Mouse (Mus musculus) liver, embryonic 11.5 days (tissue): ENCODE measurements around the gene Slc6a9. TPM values are rescaled to one million over a fixed set of nuclear protein-coding genes. Genes with fewer than 3 reads are reported as not detected.

Experiments
- ATAC-seq: fragments of 200-750 bp; cut with Nextera tagmentation; replicated peaks from 2 replicates; pipeline ENCODE4 v1.8.0; 2017; ENCODE audit warnings: moderate number of reproducible peaks, mild to moderate bottlenecking, moderate TSS enrichment, moderate library complexity; ENCODE audit not compliant: low FRiP score
- DNase-seq: peaks from one replicate; pipeline ENCODE4 v3.0.0-alpha.2; 2017; ENCODE audit warnings: low spot score
- H3K27ac ChIP-seq: fragments of 300-500 bp; sonication (generic); 2 replicates; pipeline ENCODE4 v1.5.1; 2014; ENCODE audit warnings: mild to moderate bottlenecking, low read depth, low read length, control low read depth
- H3K27me3 ChIP-seq: fragments of 300-500 bp; sonication (generic); replicated peaks from 2 replicates; pipeline ENCODE4 v1.6.1; 2014; ENCODE audit warnings: low read length, mixed read lengths; ENCODE audit not compliant: control insufficient read depth, insufficient read depth
- H3K36me3 ChIP-seq: fragments of 300-500 bp; sonication (generic); 2 replicates; pipeline ENCODE4 v1.6.1; 2014; ENCODE audit warnings: mild to moderate bottlenecking, low read length, moderate library complexity, mixed read lengths; ENCODE audit not compliant: control insufficient read depth, insufficient read depth
- H3K4me1 ChIP-seq: fragments of 300-500 bp; sonication (generic); replicated peaks from 2 replicates; pipeline ENCODE4 v1.6.1; 2014; ENCODE audit warnings: low read length, mixed read lengths; ENCODE audit not compliant: control insufficient read depth, insufficient read depth
- H3K4me2 ChIP-seq: fragments of 300-500 bp; sonication (generic); 2 replicates; pipeline ENCODE4 v1.6.1; 2014; ENCODE audit warnings: mild to moderate bottlenecking, control low read depth, moderate library complexity
- H3K4me3 ChIP-seq: fragments of 300-500 bp; sonication (generic); 2 replicates; pipeline ENCODE4 v1.5.1; 2014; ENCODE audit warnings: low read depth, low read length, control low read depth
- H3K9ac ChIP-seq: fragments of 300-500 bp; sonication (generic); 2 replicates; pipeline ENCODE4 v1.6.1; 2014; ENCODE audit warnings: low read depth, low read length, control low read depth
- H3K9me3 ChIP-seq: fragments of 300-500 bp; sonication (generic); 2 replicates; pipeline ENCODE4 v1.6.1; 2016; ENCODE audit warnings: low read length, inconsistent platforms, mixed read lengths; ENCODE audit not compliant: control insufficient read depth
- WGBS: fragments of 180-500 bp; shearing (Covaris S2); extraction: QIAGEN DNeasy Blood & Tissue Kit; methylation state at CpG from one replicate; pipeline ENCODE4 v1.1.7; 2014; 5-methylcytosine and 5-hydroxymethylcytosine counted together
- polyA plus RNA-seq: library from polyadenylated mRNA; unstranded; fragments of >200 nt; fragmentation: Nextera tagmentation; extraction: Ambion mirVana; gene quantifications from 2 replicates; pipeline ENCODE4 v1.2.1, GENCODE M21; 2014

Slc6a9 gene
- polyA plus RNA-seq, 1 experiment from 2014 or later = 26.3 TPM

DNA sequence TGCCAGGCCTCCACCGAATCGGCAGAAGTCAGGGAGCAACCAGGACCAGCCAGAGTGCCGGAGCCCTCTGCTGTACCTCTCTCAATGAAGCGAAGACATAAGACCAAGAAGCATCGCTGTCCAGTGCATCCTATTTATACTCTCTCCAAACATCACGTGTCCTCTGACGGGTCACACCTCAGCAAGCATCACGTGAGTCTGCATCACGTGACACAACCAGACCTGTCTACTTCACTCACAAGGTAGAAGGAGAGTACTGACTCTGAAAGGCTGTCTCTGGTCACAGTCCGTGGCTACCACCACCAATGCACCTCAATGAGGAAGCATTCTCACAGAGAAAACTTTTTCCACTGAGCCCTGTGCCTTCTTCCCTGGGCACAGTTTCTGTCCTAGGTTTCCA is 16.3 kb upstream of the Slc6a9 start:
- H3K4me1 ChIP-seq = no peaks in the 10 kb centered on the region

DNA sequence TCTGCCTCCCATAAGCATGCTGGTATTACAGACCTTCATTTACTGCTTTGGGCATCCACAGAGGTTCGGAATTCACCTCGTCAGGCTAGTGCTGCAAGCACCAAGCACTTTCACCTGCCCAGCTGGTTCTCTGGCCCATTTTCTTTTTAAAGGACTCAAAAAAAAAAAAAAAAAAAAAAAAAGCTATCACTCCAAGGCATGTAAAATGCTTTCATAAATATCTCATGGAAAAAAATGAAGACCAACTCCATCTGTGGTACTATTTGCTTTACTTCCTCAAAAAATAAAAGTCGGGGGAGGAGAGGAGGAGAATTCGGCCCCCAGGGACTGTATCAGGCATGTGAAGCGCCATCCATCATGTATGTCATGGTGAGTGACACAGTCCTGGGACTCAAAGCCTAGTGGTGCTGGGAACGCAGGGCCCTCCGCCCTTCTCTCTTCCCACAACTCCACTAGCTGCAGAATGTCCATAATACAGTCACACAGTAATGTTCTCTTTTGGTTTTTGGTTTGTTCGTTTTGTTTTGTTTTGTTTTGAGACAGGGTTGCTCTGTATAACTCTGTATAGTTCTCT is 5.6 kb upstream of the Slc6a9 start:
- no peak overlapping the region for H3K9ac ChIP-seq
- H3K4me2 ChIP-seq = no peak overlapping the region
- ATAC-seq = no peak
- no peaks in the 10 kb centered on the region for H3K36me3 ChIP-seq
- WGBS = 62% methylated on average over 8 of the region's 8 CpGs
- no peaks in the 10 kb centered on the region for H3K9me3 ChIP-seq
- no peaks in the 10 kb centered on the region for H3K27me3 ChIP-seq
- no peak overlapping the region for H3K27ac ChIP-seq
- no peak overlapping the region for H3K4me3 ChIP-seq
- DNase-seq = no peak
- peaks cover 37% of the 10 kb centered on the region for H3K4me1 ChIP-seq

More for the DNA sequence above, 16.3 kb upstream of the Slc6a9 start:
- 91% methylated on average over 10 of the region's 10 CpGs for WGBS
- Histone ChIP-seq H3K36me3 (no peaks in the 10 kb centered on the region), H3K4me2 (no peak overlapping the region), H3K27ac (no peak overlapping the region), H3K27me3 (no peaks in the 10 kb centered on the region; the same call in 1 of the 2 replicates), H3K4me3 (no peak overlapping the region), H3K9ac (no peak overlapping the region), H3K9me3 (no peaks in the 10 kb centered on the region)
- no peak for DNase-seq
- ATAC-seq = no peak

DNA sequence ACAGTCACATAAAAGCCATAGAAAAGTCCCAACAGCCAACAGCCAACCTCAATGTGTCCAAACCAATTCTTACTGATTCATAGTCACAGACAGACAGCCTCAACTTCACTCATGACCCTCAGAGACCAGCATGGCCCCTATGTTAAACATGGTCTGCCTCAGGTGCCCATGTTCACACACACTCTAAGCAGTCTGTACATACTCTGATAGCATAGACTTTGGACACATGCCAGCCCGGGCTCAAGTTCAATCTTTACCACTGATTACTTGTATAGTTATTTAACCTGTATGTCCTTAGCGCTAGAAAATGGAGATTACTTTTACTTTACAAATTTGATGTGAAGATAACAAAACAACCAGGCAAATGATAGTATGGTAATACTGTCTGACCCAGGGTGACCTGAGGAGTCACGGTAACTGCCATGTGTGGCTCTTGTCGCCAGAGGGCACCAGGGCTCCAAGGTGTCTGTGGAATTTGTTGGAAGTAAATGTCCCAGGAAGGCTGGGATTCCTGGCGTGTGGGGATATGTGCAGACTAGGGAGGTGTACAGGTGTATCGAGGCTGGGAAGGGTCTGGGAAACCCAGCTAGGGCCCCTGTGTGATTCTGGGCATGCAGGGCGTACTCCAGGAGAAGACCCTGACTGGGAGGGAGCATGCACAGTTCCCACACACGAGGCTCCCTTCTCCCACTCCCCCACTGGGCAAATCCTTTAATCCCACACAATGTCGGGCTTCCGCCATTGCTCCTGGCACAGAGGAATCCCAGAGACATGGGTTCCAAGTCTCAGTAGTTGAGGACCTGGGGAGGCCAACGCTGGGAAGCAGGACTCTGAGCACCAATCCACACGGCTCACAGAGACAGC is 4.8 kb upstream of the Slc6a9 start:
- 7% methylated on average over 12 of the region's 12 CpGs for WGBS
- Histone ChIP-seq H3K4me1 (peaks cover 45% of the 10 kb centered on the region), H3K36me3 (no peaks in the 10 kb centered on the region), H3K9me3 (no peaks in the 10 kb centered on the region), H3K27ac (peak overlapping the region; percentile 57), H3K9ac (peak overlapping the region; percentile 14), H3K4me2 (peak overlapping the region; percentile 59), H3K4me3 (peak overlapping the region; percentile 5), H3K27me3 (no peaks in the 10 kb centered on the region)
- DNase-seq (peak; percentile 62), ATAC-seq (peak; percentile 34)

DNA sequence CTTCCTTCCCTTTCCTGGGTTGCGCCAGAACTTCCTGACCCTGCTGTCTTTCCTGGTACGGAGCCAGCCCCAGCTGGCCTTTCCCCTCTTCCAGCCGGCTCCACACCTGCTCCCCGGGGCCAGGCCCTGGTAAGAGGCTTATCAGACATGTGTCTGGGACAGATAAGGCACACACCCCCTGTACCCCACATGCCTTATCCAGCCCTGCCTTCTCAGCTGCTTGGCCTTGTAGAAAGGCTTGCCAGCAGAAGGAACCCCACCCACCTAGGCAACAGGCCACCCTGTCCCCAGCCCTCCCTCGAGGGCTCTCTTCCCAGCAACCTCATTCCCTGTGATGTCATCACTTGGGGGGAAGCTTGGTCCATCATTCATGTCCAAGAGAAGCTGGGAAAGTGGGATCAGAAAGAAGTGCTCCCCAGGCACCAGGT is 4.2 kb upstream of the Slc6a9 start:
- ATAC-seq (peak; percentile 92), DNase-seq (peak; percentile 78)
- Histone ChIP-seq H3K4me3 (peak overlapping the region; percentile 5; the same call in 1 of the 2 replicates), H3K4me1 (peaks cover 49% of the 10 kb centered on the region), H3K27ac (peak overlapping the region; percentile 83), H3K27me3 (no peaks in the 10 kb centered on the region), H3K9ac (peak overlapping the region; percentile 47), H3K4me2 (peak overlapping the region; percentile 59), H3K36me3 (no peaks in the 10 kb centered on the region), H3K9me3 (no peaks in the 10 kb centered on the region)
- 5% methylated on average over 5 of the region's 5 CpGs for WGBS

DNA sequence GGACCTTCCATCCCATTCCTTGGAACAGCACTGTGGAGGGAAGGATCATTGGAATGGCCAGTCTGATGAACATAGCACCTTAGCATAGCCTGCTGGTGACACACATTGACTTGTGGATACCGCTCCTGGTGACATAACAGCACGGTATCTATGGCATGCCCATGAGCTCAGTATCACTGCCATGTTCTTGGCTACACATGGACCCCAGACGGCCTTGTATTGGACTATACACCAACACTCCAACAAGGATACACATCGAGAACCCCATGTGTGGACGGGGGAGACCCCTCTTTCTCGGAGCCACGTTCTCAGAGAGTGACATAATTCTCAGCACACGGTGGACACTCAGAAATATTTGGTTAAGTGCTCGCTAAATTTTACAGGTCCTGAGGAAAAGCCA is 3.5 kb upstream of the Slc6a9 start:
- H3K9ac ChIP-seq = peak overlapping the region; percentile 47
- ATAC-seq (no peak), DNase-seq (no peak)
- peak overlapping the region; percentile 59 for H3K4me2 ChIP-seq
- H3K36me3 ChIP-seq = no peaks in the 10 kb centered on the region
- H3K9me3 ChIP-seq = no peaks in the 10 kb centered on the region
- no peak overlapping the region for H3K4me3 ChIP-seq
- peaks cover 49% of the 10 kb centered on the region for H3K4me1 ChIP-seq
- peak overlapping the region; percentile 83 for H3K27ac ChIP-seq
- 85% methylated on average over 9 of the region's 9 CpGs for WGBS
- H3K27me3 ChIP-seq = no peaks in the 10 kb centered on the region

DNA sequence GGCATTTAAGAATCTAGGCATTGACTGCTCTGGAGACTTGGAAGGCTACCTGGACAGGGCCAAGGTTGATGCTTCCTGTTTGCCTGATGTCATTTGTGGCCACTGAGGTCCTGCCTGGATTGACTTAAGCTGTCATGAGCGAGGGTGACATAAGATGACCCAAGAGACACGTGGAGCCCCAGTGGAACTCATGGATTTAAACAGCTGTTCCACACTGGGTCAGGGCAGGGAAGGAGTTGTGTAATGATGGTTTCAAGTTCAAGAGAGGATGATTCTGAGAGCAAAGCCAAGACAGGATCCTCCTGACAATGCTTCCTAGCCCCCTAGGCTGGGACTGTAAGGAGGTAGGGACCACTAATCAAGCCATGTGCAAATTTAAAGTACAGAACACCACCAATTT is 2.8 kb upstream of the Slc6a9 start:
- 75% methylated on average over 2 of the region's 2 CpGs for WGBS
- Histone ChIP-seq H3K27ac (peak overlapping the region; percentile 83), H3K4me3 (no peak overlapping the region; the same call in 1 of the 2 replicates), H3K9ac (peak overlapping the region; percentile 47), H3K4me1 (peaks cover 49% of the 10 kb centered on the region), H3K27me3 (no peaks in the 10 kb centered on the region), H3K36me3 (no peaks in the 10 kb centered on the region), H3K4me2 (peak overlapping the region; percentile 36), H3K9me3 (no peaks in the 10 kb centered on the region)
- ATAC-seq = no peak
- DNase-seq = no peak

DNA sequence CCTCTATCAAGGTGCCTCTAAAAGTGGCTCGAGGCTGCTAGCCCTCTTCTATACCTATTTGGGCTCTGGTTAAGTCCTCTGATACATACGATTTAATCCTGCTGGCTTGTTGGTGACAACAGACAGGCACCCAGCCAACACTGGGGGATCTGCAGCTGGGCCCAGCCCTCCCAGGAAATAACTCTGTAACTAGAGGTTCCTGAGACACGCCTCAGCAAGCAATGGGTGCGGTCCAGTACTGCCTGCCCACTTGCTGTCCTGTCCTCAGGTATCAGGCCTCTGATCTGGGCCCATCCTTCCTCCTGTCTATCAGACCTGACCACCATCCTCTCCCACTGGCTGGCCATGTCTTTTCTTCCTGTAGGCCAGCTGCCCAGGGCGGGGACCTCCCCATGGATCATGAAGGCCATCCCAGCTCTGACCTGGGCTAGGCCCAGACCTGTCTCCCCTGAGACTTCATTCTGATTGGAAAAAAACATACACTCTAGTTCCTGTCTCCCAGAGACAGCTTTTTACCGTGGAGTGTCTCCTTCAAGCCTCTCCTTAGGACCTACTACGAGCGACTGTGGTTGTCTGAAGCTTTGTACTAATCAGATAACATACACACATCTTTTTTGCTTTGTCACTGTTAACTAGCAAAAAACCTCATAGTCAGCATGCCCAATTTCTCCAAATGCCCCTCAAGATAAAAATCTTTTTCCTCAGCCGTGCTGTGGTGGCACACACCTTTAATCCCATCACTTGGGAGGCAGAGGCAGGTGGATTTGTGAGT is 2.2 kb upstream of the Slc6a9 start:
- Histone ChIP-seq H3K4me1 (peaks cover 54% of the 10 kb centered on the region), H3K4me3 (no peak overlapping the region; the same call in 1 of the 2 replicates)
- no peak for DNase-seq

DNA sequence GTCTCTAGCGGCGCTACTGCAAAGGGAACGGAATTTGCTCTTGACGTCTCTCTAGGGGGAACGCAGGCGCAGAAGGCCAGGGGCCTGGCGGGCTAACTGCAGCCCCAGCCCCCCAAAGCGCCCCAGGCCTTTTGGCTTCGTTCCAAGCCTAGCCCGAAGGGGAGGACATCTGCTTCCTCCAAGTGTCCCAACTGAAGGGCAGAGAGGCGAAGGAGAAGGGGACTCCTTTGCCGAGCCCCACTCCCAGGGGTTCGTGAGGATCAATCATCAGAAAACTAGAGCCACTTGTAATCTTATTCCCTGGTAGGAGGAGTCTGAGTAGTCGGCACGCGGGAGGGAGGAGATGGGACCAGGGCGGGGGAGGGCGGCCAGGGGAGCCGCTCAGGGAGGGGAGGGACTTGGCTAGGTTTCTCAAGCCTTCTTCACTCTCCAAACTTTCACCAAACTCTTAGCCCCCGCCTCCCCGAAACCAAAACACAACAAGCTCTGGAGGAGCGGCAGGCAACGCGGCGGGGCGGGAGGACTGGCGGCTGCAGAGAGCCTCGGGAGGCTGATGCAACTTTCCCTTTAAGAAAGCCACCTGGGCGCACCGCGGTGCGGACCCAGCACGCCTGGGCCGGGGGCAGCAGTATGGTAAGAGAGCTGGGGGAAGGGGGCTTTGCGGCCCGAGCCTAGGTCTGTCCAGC is 682 bp downstream of the Slc6a9 start:
- Histone ChIP-seq H3K4me2 (peak overlapping the region; percentile 93), H3K36me3 (0 out of 2 replicates have a peak, but pooled peaks cover 2% of the 10 kb centered on the region), H3K27me3 (no peaks in the 10 kb centered on the region), H3K9ac (peak overlapping the region; percentile 90), H3K4me1 (peaks cover 65% of the 10 kb centered on the region), H3K9me3 (no peaks in the 10 kb centered on the region), H3K27ac (peak overlapping the region; percentile 99), H3K4me3 (peak overlapping the region; percentile 85)
- ATAC-seq = peak; percentile 57
- DNase-seq = peak; percentile 80
- WGBS = under 1% methylated on average over 35 of the region's 36 CpGs

More for the DNA sequence above, 2.2 kb upstream of the Slc6a9 start:
- peak; percentile 44 for ATAC-seq
- H3K27me3 ChIP-seq = no peaks in the 10 kb centered on the region
- peak overlapping the region; percentile 47 for H3K9ac ChIP-seq
- peak overlapping the region; percentile 83 for H3K27ac ChIP-seq
- H3K36me3 ChIP-seq = no peaks in the 10 kb centered on the region
- WGBS = 48% methylated on average over 9 of the region's 9 CpGs
- no peaks in the 10 kb centered on the region for H3K9me3 ChIP-seq
- peak overlapping the region; percentile 36 for H3K4me2 ChIP-seq
